In the genomic region with DNA sequence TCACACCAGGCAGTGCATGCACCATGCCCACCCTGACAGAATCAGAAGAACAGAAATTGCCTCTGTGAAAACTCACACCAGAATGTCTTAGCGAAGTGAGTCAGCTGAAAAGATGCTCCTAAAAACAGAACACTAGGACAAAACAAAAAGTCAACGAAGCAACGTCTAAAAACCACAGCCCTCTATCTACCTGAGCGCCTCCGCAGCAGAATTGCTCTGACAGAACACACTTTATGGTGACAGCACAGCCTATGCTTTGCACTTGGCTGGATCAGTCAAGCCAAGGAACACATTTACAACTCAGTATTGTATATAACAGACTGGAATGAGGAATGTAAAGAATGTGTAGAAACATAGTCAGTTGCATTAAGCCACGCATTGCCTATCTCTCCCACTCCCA, we compare ENCODE assay signal across 16 mouse cellular contexts. TPM values are rescaled to one million over a fixed set of nuclear protein-coding genes. Genes with fewer than 3 reads are reported as not detected.
DNase-seq lines count a peak whose midpoint lies in the region; ATAC-seq and TF ChIP-seq lines count a peak whose summit lies in the region.
"Had no signal": no experiment of that assay in that cellular context is flagged by ENCODE, and none has a peak within 500 bp of the region (broad histone marks: within the 10 kb centered on the region; RNA-seq: fewer than 3 reads in every experiment).

No protein-coding gene starts in this region.

- no peaks in the 10 kb centered on the region for H3K9me3 ChIP-seq in kidney, embryonic 14.5 days (ENCODE audit: control insufficient read depth, low read length)
- H3K9me3 ChIP-seq in limb, embryonic 14.5 days (ENCODE audit: control insufficient read depth, low read length) = no peaks in the 10 kb centered on the region
- H3K9me3 ChIP-seq in limb, embryonic 10.5 days (replicated peaks) = no peaks in the 10 kb centered on the region
- H3K9me3 ChIP-seq: embryonic facial prominence, embryonic 15.5 days; forebrain, embryonic 12.5 days; heart, embryonic 13.5 days; hindbrain, embryonic 12.5 days had no signal

- no peak for TF ChIP-seq POLR2A in limb, embryonic 14.5 days (IDR thresholded peaks at IDR 0.05; ENCODE audit: borderline replicate concordance, extremely low read depth, insufficient read depth, insufficient read length)

- DNase-seq in kidney, adult 9 months = no peak
- DNase-seq in limb, embryonic 14.5 days (ENCODE audit: low spot score) = no peak
- no peak for DNase-seq in limb, embryonic 10.5 days (ENCODE audit: low spot score)
- peak; percentile 26 for DNase-seq in ZHBTc4 (ENCODE audit: low read depth, low spot score)
- peak; percentile 79 for DNase-seq in brain, adult 2 months (ENCODE audit: low read depth, low spot score)
- DNase-seq: cerebellum, adult 9-11 months; lung, adult 18-20 months; thymus, postnatal 36 days had no signal

- peaks cover 6% of the 10 kb centered on the region; the same call in 1 of the 2 replicates for H3K4me1 ChIP-seq in kidney, embryonic 14.5 days (ENCODE audit: control insufficient read depth, insufficient read depth, low read length)
- H3K4me1 ChIP-seq in limb, embryonic 14.5 days (ENCODE audit: control insufficient read depth, insufficient read depth, low read length) = 0 out of 2 replicates have a peak, but pooled peaks cover 1% of the 10 kb centered on the region
- H3K4me1 ChIP-seq in limb, embryonic 10.5 days = no peaks in the 10 kb centered on the region
- H3K4me1 ChIP-seq: embryonic facial prominence, embryonic 15.5 days; forebrain, embryonic 12.5 days; hindbrain, embryonic 12.5 days had no signal

- no peaks in the 10 kb centered on the region for H3K36me3 ChIP-seq in kidney, embryonic 14.5 days (ENCODE audit: control insufficient read depth, insufficient read depth, low read length)
- no peaks in the 10 kb centered on the region for H3K36me3 ChIP-seq in limb, embryonic 14.5 days (ENCODE audit: control insufficient read depth, insufficient read depth, low read length)
- H3K36me3 ChIP-seq in limb, embryonic 10.5 days = no peaks in the 10 kb centered on the region
- H3K36me3 ChIP-seq: embryonic facial prominence, embryonic 15.5 days; forebrain, embryonic 12.5 days; hindbrain, embryonic 12.5 days had no signal

- H3K4me3 ChIP-seq in kidney, embryonic 14.5 days (ENCODE audit: low read length) = no peak overlapping the region
- no peak overlapping the region for H3K4me3 ChIP-seq in limb, embryonic 14.5 days (replicated peaks; ENCODE audit: low read length)
- no peak overlapping the region for H3K4me3 ChIP-seq in limb, embryonic 10.5 days
- H3K4me3 ChIP-seq: embryonic facial prominence, embryonic 15.5 days; forebrain, embryonic 12.5 days; heart, embryonic 13.5 days; hindbrain, embryonic 12.5 days; megakaryocyte, embryonic 14.5 days had no signal

- 50% methylated on average over 6 of the region's 6 CpGs for WGBS in kidney, embryonic 14.5 days
- 56% methylated on average over 6 of the region's 6 CpGs for WGBS in limb, embryonic 14.5 days
- 81% methylated on average over 6 of the region's 6 CpGs for WGBS in limb, embryonic 10.5 days

- H3K9ac ChIP-seq in kidney, embryonic 14.5 days (ENCODE audit: low read depth, low read length) = no peak overlapping the region
- no peak overlapping the region for H3K9ac ChIP-seq in limb, embryonic 14.5 days (ENCODE audit: low read depth, low read length, severe bottlenecking)
- H3K9ac ChIP-seq: embryonic facial prominence, embryonic 15.5 days; forebrain, embryonic 12.5 days; heart, embryonic 13.5 days; hindbrain, embryonic 12.5 days had no signal

- no peaks in the 10 kb centered on the region for H3K27me3 ChIP-seq in kidney, embryonic 14.5 days (ENCODE audit: control insufficient read depth, insufficient read depth, low read length)
- no peaks in the 10 kb centered on the region for H3K27me3 ChIP-seq in limb, embryonic 14.5 days (ENCODE audit: control insufficient read depth, insufficient read depth, low read length)
- no peaks in the 10 kb centered on the region for H3K27me3 ChIP-seq in limb, embryonic 10.5 days (ENCODE audit: low read depth, poor library complexity, severe bottlenecking)
- H3K27me3 ChIP-seq: embryonic facial prominence, embryonic 15.5 days; forebrain, embryonic 12.5 days; heart, embryonic 13.5 days; hindbrain, embryonic 12.5 days had no signal

- ATAC-seq in kidney, embryonic 14.5 days (ENCODE audit: low FRiP score, low TSS enrichment) = peak; percentile 68
- peak; percentile 41; the same call in 1 of the 2 replicates for ATAC-seq in limb, embryonic 14.5 days (ENCODE audit: low FRiP score, low read depth)
- no peak for ATAC-seq in erythroblast, adult 5-6 weeks (replicated peaks; ENCODE audit: low FRiP score, poor library complexity, severe bottlenecking)
- ATAC-seq: inflammation-experienced regulatory T-cells, adult 6 months had no signal

- no peak overlapping the region for H3K4me2 ChIP-seq in kidney, embryonic 14.5 days (replicated peaks; ENCODE audit: low read depth, low read length)
- H3K4me2 ChIP-seq in limb, embryonic 14.5 days (replicated peaks; ENCODE audit: low read depth, low read length, severe bottlenecking) = no peak overlapping the region
- H3K4me2 ChIP-seq: embryonic facial prominence, embryonic 15.5 days; forebrain, embryonic 12.5 days; heart, embryonic 13.5 days; hindbrain, embryonic 12.5 days had no signal

- peak overlapping the region; percentile 57; the same call in 1 of the 2 replicates for H3K27ac ChIP-seq in kidney, embryonic 14.5 days (ENCODE audit: low read depth, low read length)
- no peak overlapping the region for H3K27ac ChIP-seq in limb, embryonic 14.5 days (replicated peaks; ENCODE audit: low read depth, low read length)
- H3K27ac ChIP-seq in limb, embryonic 10.5 days = no peak overlapping the region
- H3K27ac ChIP-seq: embryonic facial prominence, embryonic 15.5 days; forebrain, embryonic 12.5 days; heart, embryonic 13.5 days; hindbrain, embryonic 12.5 days had no signal

RNA-seq across cellular contexts. Expression of gene Fhl2, which starts 18.4 kb away (rescaled TPM):
- polyA plus RNA-seq in kidney, embryonic 14.5 days (2014; fragmentation: Nextera tagmentation; extraction: Ambion mirVana) = 74.1 and 87.6 TPM in 2 replicates
- 22.4 and 23.1 TPM in 2 replicates for polyA plus RNA-seq in limb, embryonic 14.5 days (2012; rRNA removed)
- polyA plus RNA-seq in limb, embryonic 14.5 days (2014; fragmentation: Nextera tagmentation; extraction: Ambion mirVana) = 19.5 and 20.3 TPM in 2 replicates
- polyA plus RNA-seq in limb, embryonic 10.5 days (2016; fragmentation: Nextera tagmentation; extraction: Ambion mirVana) = 4.8 and 9.1 TPM in 2 replicates
- total RNA-seq in erythroblast, adult 5-6 weeks (2015; ENCODE audit: low replicate concordance) = not detected in 2 replicates
- total RNA-seq in erythroblast, adult 5-6 weeks (2017; ENCODE audit: low replicate concordance) = 1.0 TPM in 1 of 2 replicates, not detected in the other

Comparison
In these comparisons a context has a peak if more than half of its experiments do, and no peak if none do; other contexts are left out.
1. DNase-seq: peak in ZHBTc4 (single experiment) and brain, adult 2 months (single experiment); none in kidney, adult 9 months (single experiment), limb, embryonic 14.5 days (single experiment) and limb, embryonic 10.5 days (single experiment).